Mouse (Mus musculus) right cerebral cortex, postnatal 36 days (tissue): ENCODE data around the gene Entpd7.

Experiments used
- DNase-seq, 2 experiments: peaks; one replicate each; pipeline ENCODE4 v3.0.0; 2022; ENCODE audit warnings: low spot score in 2 of 2, mixed read lengths in 1 of 2

The Entpd7 gene

GRCm38 (mm10) chr19:43769366-43769960 is 80.0 kb downstream of the Entpd7 start:
- DNase-seq: no peak

DNA sequence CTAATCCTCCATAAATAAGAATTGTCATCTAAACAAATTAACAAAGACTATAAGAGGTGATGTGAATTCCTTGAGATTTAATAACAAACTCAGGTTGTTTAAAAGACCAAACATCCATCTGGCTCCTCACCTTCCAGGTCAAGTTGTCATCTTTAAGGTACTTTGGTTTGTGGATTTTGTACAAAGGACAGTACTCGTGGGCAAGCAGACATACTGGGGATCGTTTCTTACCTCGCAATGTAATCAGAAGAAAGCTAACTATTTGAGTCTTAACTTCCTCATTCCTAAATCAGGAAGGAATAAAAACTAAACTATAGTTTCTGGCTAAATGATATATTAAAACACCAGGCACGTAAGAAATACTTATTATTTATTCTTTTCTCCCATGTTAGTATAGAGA is 81.1 kb downstream of the Entpd7 start:
- DNase-seq: no peak

DNA sequence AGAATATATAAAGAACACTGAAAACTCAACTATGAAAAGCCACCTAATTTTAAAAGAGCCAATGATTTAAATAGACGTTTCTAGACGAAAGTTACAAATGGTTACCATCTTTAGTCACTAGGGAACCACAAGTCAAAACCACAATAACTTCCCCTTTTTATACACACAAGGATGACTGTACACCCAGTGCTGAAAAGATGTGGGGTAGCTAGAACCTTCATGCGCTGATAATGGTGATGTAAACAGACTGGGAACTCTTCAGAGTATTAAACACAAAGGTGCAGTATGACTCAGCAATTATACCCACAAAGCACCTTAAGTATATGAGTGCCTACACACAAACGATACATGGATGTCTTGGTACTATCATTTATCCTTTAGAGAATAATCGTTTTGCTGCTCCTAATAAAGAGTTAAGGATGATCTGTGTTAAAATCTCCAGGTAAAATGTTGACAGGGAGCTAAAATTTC is 82.1 kb downstream of the Entpd7 start:
- no peak for DNase-seq

- DNase-seq: no peak
Measured at GRCm38 (mm10) chr19:43772311-43772710, 82.8 kb downstream of the Entpd7 start.

DNA sequence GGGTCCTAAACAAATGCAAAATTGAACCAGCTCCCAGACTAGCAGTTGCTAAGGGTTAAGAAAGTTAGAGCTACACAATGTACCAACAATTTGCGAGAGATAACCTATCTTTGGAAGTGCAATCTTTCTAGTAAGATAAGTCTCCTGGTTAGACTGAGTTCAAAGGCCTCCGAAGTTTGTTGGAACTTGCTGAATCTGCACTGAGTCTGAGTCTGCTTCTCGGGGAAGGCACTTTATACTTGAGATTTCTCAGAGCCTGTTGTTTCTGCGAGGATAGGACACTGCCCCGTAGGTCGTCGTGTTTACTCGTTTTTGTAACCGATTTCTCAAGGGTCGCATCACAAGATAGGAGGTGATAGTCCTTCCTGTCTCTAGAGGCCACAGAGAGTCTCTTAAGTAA is 86.0 kb downstream of the Entpd7 start:
- DNase-seq: no peak

- no peak for DNase-seq
Measured at GRCm38 (mm10) chr19:43776561-43776960, 87.1 kb downstream of the Entpd7 start.

DNA sequence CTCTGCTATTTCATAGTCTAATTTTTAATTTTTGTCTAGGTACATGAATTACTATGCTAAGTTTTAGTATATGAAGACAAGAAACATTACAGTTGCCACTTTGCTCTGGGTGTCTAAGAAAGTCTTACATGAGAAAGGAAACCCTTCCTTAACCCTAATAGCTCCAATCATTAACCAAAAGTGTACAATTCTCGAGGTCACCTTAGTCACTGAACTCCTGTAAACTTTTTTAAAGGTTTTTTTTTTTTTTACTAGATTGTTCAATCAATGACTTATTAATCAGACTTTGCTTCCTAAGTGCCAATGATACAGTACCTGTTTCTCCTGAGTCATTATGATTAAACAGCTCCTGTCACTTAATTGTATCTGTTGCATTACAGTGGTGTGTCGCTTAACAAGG is 87.8 kb downstream of the Entpd7 start:
- DNase-seq: no peak

DNA sequence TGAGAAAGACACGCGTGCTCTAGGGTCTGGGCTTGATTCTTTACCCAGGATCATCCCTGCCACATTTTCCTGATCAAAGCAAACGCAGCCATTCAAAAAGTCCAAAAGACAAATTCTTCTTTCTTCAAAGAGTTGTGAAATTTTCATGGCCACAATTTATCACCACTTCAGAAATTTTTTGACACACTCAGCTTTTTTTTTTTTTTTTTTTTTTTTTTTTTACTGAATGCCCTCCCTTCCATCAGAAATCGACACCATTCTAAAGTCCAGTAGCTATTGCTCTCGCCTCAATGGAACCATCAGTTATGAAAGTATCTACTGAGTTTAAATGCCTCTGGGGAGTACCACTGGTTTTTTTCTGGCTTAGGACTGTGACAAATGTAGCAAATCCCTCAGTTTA is 90.9 kb downstream of the Entpd7 start:
- no peak for DNase-seq

DNA sequence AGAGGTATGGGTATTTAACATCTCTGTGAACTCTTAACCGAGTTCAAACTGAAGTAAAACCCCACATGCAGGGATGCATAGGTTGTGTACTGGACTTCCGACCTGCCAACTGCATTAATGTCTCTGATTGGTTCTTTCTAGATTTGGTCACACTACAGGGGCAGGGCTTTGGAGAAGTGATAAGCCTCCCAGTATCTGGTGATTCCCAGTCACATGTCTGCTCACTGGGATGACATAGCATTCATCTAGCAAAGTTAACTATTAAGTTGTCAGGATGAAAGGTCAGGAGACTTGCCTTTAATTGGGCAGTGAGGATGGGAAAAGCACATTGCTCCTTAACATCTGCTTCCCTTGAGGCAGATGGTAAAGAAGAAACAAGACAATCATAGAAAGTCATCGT is 92.5 kb downstream of the Entpd7 start, which contains the start of gene Abcc2:
TSS of gene Abcc2 (plus strand) at position 213 of the 400 bp plus-strand sequence.
- no peak for DNase-seq
